Mouse (Mus musculus) mesoderm, embryonic 11.5 days (tissue): Measurements from ENCODE around the gene Sox12.
"Not testable (repeated sequence)": the region's sequence is repeated elsewhere in the genome, so short reads cannot be mapped to it uniquely, and the experiment has no call there.

Source experiments
- DNase-seq: peaks from one replicate; pipeline ENCODE4 v3.0.0-alpha.2; 2012; ENCODE audit warnings: low read depth, low spot score

Gene Sox12

GRCm38 (mm10) chr2:152359616-152360015 is 38.2 kb downstream of the Sox12 start:
- no peak for DNase-seq

GRCm38 (mm10) chr2:152358977-152359376 is 38.9 kb downstream of the Sox12 start:
- not testable (repeated sequence) for DNase-seq

- no peak for DNase-seq
These were observed 40.6 kb downstream of the Sox12 start for GRCm38 (mm10) chr2:152357254-152357653.

- no peak for DNase-seq
These were observed 47.9 kb downstream of the Sox12 start for GRCm38 (mm10) chr2:152349842-152350540.

- DNase-seq = no peak
These were observed 48.7 kb downstream of the Sox12 start for GRCm38 (mm10) chr2:152349205-152349604.

GRCm38 (mm10) chr2:152347722-152348121 is 50.1 kb downstream of the Sox12 start:
- no peak for DNase-seq

- DNase-seq = no peak
These were observed 50.9 kb downstream of the Sox12 start for GRCm38 (mm10) chr2:152346776-152347465.

- no peak for DNase-seq
These were observed 52.5 kb downstream of the Sox12 start for GRCm38 (mm10) chr2:152345393-152345792.

GRCm38 (mm10) chr2:152344909-152345308 is 53.0 kb downstream of the Sox12 start:
- DNase-seq = no peak

GRCm38 (mm10) chr2:152344361-152344760 is 53.5 kb downstream of the Sox12 start:
- no peak for DNase-seq
